Mouse (Mus musculus) layer of hippocampus, postnatal 10 days (tissue): ENCODE measurements around the gene E2f3. TPM values are rescaled to one million over a fixed set of nuclear protein-coding genes. Genes with fewer than 3 reads are reported as not detected.

Experiments
- DNase-seq, 2 experiments: peaks; one replicate each; pipeline ENCODE4 v3.0.0; 2021; ENCODE audit warnings: low spot score in 2 of 2
- total RNA-seq, 2 experiments: library from RNA; stranded (reverse); gene quantifications; 2 replicates each; pipeline ENCODE4 v1.2.3; 2021

E2f3 gene
- total RNA-seq, 2 experiments from 2014 or later: 25.8 to 27.5 TPM

DNA sequence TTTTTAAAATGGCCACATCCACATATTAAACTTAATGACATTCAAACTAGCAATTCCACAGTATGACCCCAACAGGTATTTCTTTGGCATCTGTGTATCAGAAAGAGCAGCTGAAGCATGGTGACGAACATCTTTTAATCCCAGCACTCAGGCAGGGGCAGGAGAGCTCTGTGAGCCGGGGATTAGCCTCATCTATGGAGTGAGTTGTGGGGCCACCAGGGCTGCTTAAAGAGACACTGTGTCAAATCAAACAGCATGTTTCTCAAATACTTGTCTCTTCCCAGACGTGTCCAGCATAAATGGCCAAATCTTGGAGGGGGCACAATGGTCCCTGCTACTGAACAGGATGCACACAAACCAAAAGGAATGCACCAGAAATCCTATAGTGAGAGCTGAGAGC is 59.7 kb downstream of the E2f3 start:
- DNase-seq: no peak

GRCm38 (mm10) chr13:29919841-29920240 is 66.0 kb downstream of the E2f3 start:
- DNase-seq: no peak

DNA sequence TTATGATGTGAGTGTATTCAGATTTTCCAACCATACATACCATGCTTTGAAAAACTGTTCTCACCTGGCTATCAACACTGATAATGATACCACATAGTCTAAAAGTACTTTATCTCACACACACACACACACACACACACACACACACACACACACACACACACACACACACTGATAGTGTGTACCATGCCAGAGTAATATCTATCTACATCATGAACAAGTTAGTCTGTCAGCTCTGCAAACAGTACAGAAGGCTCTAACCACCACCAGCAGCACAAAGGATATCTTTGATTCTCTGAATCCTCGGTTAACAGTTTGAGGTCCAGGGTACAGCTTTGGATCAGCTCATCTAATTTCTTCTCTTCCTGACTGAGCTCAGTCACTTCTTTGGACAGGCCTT is 69.3 kb downstream of the E2f3 start:
- no peak for DNase-seq

DNA sequence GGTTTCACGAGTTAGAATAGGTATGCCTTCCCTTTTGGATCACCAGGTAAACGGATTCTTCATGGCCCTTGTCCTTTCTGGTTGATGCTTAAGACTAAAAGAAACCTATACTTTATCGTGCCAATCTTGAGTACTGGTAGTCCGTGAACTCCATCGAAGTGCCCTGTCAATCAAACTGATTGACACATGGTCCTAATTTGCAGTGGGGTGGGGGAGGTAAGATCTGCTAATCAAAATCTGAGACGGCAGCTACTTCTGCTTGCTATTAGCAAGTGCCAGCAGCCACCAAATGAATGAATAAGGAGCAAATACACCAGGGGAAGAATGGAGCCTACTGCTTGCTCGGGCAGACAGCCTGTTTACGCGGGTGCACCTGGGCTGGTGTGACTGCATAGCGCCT is 72.3 kb downstream of the E2f3 start:
- no peak for DNase-seq

- no peak for DNase-seq
Measured at GRCm38 (mm10) chr13:29913061-29913460, 72.8 kb downstream of the E2f3 start.

- no peak for DNase-seq
Measured at GRCm38 (mm10) chr13:29912251-29912650, 73.6 kb downstream of the E2f3 start.

DNA sequence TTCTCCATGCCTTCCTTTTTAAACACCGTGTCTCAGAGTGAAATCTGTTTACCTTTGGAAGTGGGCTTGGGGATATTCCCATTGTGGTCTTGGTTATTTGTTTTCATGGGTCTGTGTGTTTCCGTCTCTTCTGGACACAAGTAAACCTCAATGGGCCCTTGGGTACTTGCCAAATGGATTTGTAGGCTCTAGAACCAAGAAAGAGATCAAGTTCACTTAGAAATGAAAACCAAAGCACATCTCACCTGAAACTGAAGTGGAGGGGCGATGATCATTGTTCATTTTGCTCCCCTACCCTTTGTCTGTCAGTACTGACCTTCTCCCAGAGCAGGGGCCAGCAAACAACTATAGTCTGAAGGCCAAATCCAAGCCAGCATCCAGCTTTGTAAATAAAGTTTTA is 74.7 kb downstream of the E2f3 start:
- DNase-seq: no peak

DNA sequence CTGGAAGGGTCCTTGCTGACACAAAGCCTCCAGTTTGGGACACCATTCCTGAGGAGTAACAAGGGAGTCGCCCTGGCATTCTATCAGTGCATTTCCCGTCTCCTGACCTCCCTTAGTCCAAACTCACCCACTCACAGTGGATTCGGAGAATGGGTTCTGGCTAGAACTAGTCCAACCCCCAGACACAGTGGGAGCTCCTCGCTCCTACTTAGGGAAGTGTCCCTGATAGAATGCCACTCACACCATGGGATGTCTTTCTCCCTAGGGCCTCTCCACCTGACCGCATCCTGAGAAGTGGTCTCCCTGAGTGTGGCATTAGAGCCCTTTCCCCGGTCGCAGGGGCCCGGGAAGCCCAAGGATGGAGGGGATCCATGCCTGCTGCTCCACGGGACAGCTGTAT is 77.4 kb downstream of the E2f3 start:
- no peak for DNase-seq

DNA sequence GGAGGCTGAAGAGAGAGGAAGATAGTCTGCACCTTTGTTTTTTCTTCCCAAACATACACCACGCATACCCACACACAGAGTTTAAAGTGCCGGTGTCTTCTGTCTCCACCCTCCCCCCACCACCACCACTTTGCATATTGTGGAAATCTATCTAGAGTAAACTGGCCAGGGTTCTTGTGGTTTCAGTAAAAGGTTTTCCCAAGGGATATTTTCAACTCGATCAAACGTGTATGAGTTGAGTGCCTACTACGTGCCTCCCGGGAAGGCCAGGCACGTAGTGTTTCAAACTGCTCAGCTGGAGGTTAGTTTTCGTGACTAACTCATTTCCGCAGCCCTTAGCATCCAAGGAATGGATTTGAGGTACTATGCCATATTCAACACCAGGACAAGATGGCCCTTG is 77.9 kb downstream of the E2f3 start:
- no peak for DNase-seq

GRCm38 (mm10) chr13:29906734-29907133 is 79.1 kb downstream of the E2f3 start:
- DNase-seq: no peak

GRCm38 (mm10) chr13:29903341-29903740 is 82.5 kb downstream of the E2f3 start:
- no peak for DNase-seq

- no peak for DNase-seq
Measured at GRCm38 (mm10) chr13:29902676-29903075, 83.2 kb downstream of the E2f3 start.

DNA sequence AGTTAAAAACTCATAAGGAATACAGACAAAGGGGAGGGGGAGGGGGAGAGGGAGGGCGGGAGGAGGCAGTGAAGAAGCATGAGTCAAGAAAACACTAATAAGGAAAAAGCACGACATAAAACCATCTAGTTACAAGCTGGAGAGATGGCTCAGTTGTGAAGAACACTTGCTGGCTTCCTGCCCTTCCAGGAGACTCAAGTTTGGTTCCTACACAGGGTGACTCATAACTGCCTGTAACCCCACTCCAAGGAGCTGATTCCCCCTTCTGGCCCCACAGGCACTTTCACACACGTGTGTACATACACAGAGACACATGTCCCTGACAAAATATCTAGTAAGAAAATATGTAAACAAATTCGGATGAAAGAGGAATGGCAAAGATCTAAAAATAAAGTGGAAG is 84.2 kb downstream of the E2f3 start:
- DNase-seq: no peak

GRCm38 (mm10) chr13:29866780-29867179 is 119.1 kb downstream of the E2f3 start:
- no peak for DNase-seq

DNA sequence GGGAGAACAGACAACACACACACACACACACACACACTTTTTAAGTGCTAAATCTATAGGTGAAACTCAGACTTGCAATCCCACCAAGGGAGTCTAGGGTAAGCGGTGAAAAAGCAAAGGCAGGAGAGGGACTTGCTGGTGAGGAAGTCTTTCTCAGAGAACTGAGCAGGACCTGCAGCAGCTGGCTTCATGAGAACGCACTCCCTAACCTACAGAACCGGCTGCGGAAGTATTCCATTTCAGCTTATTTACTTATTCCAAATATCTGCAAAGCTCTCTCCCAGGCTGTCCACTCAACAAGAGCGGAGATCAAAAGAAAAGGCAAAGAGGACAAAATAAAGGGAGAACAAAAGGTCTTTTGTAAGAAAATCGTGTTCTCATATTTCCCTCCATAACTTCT is 121.5 kb downstream of the E2f3 start:
- DNase-seq: no peak

DNA sequence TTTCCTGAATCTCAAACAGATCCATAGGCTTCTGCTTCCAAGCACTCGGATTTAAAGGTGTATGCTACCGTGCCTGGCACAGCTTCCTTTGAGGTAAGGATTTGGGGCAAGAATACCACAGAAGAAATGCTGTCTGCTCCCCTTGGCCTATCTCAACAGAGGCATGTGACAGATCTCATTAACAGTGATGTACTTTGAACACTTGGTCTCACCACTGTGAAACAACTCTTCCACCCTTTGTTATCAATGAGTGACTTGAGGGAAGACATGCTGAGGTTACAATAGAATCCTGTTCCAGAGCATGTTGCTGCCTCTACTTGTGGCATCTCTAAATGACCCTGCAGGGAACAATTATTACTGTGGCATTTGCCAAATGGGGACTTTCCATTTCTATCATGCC is 125.8 kb downstream of the E2f3 start:
- no peak for DNase-seq

DNA sequence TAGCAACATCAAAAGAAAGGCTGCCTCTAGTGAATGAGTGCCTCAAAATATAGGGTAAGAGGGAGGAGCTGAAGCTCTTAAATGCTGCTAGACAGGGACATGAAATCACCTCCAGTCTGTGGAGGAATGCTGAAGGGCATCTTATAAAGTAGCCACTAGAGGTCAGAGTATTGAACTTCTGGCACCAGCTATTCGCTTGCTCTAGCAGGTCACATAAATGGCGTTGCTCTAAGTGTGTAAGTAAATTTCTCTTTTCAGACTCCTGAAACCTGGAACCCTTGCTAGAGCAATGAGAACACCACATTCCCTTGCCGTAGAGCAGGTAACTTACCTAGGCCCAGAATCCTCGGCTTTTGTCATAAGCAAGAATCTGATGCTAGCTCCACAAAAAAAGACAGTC is 128.4 kb downstream of the E2f3 start:
- peak in 1 of 2 experiments; percentile 14 for DNase-seq

Other genes starting within 250 kb of the E2f3 start
- 10 to 100 TPM; 17.4 to 17.5 TPM for gene Cdkal1, start 130.4 kb downstream of the E2f3 start, total RNA-seq
- gene Mboat1, start 150.4 kb upstream of the E2f3 start, total RNA-seq: 1 to 10 TPM; 1.5 to 2.1 TPM